Mouse (Mus musculus): ENCODE results near the gene Cenps. TPM values are rescaled to one million over a fixed set of nuclear protein-coding genes. Genes with fewer than 3 reads are reported as not detected.
A peak's percentile ranks its signal among the peaks of the same experiment; 100 is the strongest.

The Cenps gene
- total RNA-seq, 2 experiments from 2014 or later: 12.5 to 12.7 TPM

- no peak for DNase-seq (ENCODE audit: low spot score in 2 of 2)
Measured at GRCm38 (mm10) chr4:149159203-149159602, 21.8 kb upstream of the Cenps start.

- no peak for DNase-seq (ENCODE audit: low spot score in 2 of 2)
Measured at GRCm38 (mm10) chr4:149157415-149157973, 20.1 kb upstream of the Cenps start.

DNA sequence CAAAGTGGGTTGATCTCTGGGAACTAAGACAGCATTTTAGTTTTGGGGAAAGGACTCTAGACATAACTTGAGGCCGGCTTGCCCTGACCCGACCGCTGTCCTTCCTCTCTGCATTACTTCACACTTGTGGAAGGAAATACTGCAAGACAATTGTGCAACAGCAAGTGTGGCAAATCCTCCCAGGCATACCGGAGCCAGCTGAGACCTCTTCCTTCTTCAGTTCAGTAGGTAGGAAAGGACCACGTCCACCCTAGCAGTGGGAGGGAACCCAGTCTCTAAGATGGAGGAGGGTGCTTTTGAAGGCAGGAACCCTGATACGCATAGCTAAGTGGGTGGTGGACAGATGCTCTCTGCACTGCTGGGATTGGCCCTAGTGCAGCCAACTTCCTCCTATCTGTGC lies 18.3 kb upstream of the Cenps start:
- no peak for DNase-seq (ENCODE audit: low spot score in 2 of 2)

DNA sequence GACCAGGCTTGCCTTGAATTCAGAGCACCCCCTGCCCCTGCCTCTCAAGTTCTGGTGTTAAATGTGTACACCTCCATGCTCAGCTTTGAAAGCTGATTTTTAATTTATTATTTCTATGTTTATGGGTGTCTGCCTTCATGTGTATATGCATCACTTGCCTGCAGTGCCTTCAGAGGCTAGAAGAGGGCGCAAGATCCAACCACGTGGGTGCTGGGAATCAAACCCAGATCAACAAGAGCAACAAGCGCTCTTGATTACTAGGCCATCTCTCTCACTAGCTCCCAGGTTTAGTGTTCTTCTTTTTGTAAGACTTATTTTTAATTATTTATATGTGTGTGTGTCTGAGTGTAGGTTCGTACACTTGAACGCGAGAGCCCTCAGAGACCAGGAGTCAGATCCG lies 17.4 kb upstream of the Cenps start:
- no peak for DNase-seq (ENCODE audit: low spot score in 2 of 2)

DNA sequence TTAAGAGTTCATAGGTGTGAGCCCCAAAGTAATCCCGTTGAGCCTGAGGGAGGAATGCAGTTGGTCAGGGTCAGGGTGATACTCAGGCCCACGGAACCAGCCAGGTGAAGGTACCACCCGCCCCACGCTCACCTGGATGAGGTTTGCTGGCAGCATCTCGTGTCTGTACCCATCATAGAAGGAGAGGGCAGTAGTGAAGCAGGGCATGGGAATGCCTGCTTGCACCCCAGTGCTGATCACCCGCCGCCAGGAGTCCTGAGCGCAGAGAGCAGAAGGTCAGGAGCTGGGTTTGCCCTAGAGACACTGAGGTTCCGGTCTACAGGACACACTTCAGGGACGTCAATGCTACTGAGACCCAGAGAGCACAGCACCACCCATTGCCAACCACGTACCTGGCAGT lies 13.3 kb upstream of the Cenps start:
- no peak for DNase-seq (ENCODE audit: low spot score in 2 of 2)

DNA sequence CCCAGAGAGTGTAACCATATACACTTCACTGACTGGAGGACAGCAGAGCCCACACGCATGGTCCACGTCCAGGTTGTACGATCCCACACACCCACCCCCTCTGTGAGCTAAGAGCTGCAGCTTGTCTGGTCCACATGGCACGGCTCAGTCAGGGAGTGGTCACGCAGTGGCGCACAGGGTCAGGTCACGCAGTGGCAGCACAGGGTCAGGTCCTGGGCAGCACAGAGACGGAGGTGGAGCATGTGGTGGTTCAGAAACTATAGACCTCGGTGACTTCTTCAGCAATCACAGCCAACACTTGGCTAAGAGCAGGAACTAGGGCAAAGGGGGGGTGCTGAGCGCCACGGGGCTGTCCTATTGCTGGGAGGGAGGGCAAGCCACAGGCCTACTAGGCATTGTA lies 12.8 kb upstream of the Cenps start:
- no peak for DNase-seq (ENCODE audit: low spot score in 2 of 2)

DNA sequence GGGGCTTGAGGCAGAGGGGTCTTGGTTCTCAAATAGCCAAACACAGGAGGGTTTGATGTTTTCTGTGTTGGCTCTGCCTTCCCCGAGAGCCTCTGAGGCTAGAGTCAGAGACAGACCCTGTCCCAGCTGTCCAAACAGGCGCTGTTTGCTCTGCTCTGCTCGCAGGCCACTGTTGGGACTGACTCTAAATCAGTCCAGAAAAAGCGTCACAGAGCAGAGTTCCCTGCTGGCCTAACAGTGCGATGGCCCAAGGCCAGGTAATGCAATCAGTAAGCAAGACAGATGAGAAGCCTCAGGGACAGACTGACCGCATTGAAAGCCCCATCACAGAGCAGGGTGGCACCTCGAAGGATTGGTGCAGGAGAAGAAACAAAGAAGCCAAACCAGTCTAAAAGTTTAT lies 12.2 kb upstream of the Cenps start:
- DNase-seq (ENCODE audit: low spot score in 2 of 2): no peak

GRCm38 (mm10) chr4:149149196-149149595 lies 11.8 kb upstream of the Cenps start:
- DNase-seq (ENCODE audit: low spot score in 2 of 2): no peak

- DNase-seq (ENCODE audit: low spot score in 2 of 2): no peak
Measured at GRCm38 (mm10) chr4:149148084-149148483, 10.7 kb upstream of the Cenps start.

GRCm38 (mm10) chr4:149147528-149147927 lies 10.1 kb upstream of the Cenps start:
- no peak for DNase-seq (ENCODE audit: low spot score in 2 of 2)

DNA sequence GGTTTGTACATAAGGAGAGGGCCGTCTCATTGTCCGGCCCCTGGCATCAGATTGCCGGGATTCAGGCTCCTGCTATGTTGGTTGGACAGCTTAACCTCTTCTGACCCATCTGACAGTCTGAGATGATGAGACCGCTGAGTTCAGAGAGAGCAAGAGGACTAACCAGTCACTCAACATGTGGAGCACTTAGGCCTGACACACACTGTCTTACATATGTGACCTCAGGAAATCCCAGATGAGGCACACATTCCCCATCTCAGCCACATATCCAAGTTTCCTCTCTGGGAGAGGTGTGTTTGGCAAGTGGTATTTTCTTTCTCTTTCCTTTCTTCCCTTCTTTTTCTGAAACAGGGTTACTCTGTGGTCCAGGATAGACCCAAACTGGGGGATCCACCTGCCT lies 7.7 kb upstream of the Cenps start:
- no peak for DNase-seq (ENCODE audit: low spot score in 2 of 2)

GRCm38 (mm10) chr4:149144459-149144858 lies 7.0 kb upstream of the Cenps start:
- peak; percentile 68 to 77 for DNase-seq (ENCODE audit: low spot score in 2 of 2)

DNA sequence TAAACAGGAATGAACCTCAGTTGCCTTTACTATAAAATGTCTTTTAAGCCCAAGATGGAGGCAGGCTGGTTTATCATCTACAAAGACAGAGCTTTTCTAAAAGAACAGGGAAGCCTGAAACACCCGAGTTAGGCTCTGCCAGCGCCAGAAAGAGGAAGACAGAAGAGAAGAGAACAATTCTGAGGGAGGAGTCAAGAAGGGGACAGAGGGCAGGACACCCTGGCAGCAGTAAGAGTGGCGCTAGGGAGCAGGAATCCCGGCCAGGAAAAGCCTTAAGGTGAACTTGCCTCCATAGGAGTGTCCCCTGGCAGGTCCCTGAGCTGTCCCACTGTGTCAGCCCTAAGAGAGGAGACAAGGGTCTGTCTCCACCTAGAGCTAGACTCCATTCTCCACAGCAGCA lies 6.2 kb upstream of the Cenps start:
- DNase-seq (ENCODE audit: low spot score in 2 of 2): no peak

DNA sequence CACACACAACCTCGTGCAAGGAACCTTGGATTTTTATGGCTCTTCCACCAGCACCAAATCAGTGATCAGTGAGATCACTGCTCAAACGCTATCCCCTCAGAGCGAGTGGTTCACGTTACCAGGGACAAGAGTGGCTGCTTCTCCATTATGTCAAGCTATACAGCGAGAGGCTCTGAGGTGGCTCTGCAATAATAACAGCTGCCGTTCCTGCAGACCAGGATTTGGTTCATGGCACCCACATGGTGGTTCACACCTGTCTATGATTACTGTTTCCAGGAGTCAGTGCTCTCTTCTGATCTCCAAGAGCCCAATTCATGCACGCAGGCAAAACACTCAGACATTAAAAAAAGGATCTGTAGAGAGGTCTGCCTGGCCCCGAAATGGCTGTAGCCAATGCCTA lies 1.1 kb upstream of the Cenps start:
- no peak for DNase-seq (ENCODE audit: low spot score in 2 of 2)

DNA sequence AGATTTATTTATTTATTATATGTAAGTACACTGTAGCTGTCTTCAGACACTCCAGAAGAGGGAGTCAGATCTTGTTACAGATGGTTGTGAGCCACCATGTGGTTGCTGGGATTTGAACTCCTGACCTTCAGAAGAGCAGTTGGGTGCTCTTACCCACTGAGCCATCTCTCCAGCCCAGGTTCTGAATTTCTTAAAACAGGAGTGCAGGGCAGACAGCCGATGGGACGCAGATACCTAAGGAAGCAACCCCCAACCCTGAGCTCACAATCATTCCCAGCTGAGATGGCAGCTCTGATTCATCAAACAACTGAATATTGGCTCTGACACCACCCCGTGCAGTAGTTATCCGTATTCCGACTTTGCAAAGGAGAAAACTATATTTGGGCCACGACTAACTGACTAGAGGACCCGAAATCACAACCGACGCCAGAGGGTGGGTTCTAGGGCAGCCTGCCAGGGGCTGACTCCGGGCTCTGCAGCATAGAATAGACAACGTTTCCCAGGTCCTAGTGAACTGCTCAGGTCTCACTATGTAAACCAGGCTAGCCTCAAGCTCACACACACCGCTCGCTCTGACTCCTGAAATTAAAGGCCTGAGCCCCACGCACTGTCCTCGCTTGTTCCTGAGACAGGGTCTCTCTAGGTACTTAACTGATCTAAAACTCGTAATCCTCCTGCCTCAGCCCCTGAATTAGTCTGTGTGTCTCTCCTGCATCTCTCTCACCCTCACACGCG lies 1.1 kb downstream of the Cenps start:
- no peak for DNase-seq (ENCODE audit: low spot score in 2 of 2)

DNA sequence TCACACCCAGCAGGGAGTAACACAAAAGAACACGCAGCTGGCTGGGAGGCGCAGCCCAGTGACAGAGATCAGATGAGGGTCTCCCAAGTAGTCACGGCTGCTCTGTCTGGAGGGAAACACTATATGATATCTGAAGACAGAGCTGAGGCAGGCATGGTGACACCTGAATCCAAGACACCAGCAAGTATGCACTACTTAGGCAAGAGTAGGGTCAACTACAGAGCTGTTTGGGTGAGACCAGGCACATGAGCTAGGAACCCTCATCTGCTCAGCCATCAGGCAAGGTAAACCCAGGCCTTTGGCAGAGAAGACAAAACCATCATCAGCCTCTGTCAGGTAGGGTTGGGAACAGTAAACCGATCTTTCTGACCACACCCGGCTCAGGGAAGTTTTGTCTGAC lies 4.0 kb downstream of the Cenps start:
- DNase-seq (ENCODE audit: low spot score in 2 of 2): no peak

GRCm38 (mm10) chr4:149131789-149132565 lies 5.5 kb downstream of the Cenps start:
- no peak for DNase-seq (ENCODE audit: low spot score in 2 of 2)

- DNase-seq (ENCODE audit: low spot score in 2 of 2): no peak
Measured at GRCm38 (mm10) chr4:149131021-149131752, 6.2 kb downstream of the Cenps start.

DNA sequence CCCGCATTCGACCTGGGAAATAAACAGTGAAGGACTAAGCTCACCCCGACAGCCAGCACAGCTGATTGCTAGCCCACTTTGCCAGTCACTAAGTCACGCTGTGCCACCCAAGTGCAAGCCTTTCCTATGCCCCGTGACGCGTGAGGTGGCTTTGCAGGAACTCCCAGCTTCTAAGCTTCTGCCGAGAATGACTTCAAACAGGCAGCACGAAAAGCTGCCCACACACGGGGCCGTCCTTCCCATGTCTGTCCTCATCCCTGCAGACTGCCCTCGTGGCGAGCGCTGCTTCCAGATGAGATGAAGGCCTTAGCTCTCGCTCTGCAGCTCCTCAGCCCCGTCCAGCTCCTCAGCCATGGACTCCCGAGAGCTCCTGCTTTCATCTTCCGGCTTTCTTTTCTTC lies 9.0 kb downstream of the Cenps start:
- DNase-seq (ENCODE audit: low spot score in 2 of 2): no peak

GRCm38 (mm10) chr4:149126663-149127062 lies 10.8 kb downstream of the Cenps start, which contains the start of gene Cort:
Cort (minus strand) TSS chr4:149126763.
- no peak for DNase-seq (ENCODE audit: low spot score in 2 of 2)

- DNase-seq (ENCODE audit: low spot score in 2 of 2): no peak
Measured at GRCm38 (mm10) chr4:149126115-149126509, 11.3 kb downstream of the Cenps start.

Data from gastrocnemius, postnatal 4 days (tissue).